Mouse (Mus musculus) splenic B cell, adult 2 months (primary cell): Measurements from ENCODE around the gene B830017H08Rik.

Experiments
- DNase-seq: peaks from one replicate; pipeline ENCODE4 v3.0.0-alpha.2; 2011; ENCODE audit warnings: low read depth, low spot score
- H3K27me3 ChIP-seq: 2 replicates; pipeline ENCODE4 v1.6.1; 2012; ENCODE audit warnings: mild to moderate bottlenecking, low read length, moderate library complexity, mixed read lengths; ENCODE audit not compliant: control insufficient read depth, poor library complexity, insufficient read depth, severe bottlenecking
- H3K36me3 ChIP-seq: 2 replicates; pipeline ENCODE4 v1.6.1; 2012; ENCODE audit warnings: mild to moderate bottlenecking, low read length, moderate library complexity, mixed read lengths; ENCODE audit not compliant: control insufficient read depth, poor library complexity, insufficient read depth, severe bottlenecking

Gene B830017H08Rik

DNA sequence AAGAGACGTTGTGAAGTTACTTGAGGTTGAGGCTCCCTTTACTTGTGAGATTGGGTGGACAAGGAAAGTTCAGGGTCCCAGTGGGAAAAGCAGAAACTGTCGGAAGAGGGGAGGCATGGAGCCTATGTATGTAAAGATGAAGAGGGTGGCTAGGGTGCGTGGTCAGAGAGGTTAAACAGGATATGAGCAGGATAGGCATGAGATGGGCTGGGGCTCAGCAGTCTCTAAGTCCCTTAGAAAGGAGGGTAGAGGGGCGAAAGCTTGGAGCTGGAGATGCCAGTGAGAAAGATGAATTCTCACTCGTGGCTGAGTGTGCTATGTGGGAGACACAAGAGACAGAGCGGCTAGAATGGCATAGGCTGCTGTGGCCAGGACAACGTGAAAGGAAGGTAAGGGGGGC lies at the start of gene B830017H08Rik:
Gene B830017H08Rik (plus strand): TSS at position 301 of the 400 bp plus-strand sequence.
- no peak for DNase-seq
- Histone ChIP-seq H3K36me3 (no peaks in the 10 kb centered on the region; the same call in 1 of the 2 replicates), H3K27me3 (no peaks in the 10 kb centered on the region)

DNA sequence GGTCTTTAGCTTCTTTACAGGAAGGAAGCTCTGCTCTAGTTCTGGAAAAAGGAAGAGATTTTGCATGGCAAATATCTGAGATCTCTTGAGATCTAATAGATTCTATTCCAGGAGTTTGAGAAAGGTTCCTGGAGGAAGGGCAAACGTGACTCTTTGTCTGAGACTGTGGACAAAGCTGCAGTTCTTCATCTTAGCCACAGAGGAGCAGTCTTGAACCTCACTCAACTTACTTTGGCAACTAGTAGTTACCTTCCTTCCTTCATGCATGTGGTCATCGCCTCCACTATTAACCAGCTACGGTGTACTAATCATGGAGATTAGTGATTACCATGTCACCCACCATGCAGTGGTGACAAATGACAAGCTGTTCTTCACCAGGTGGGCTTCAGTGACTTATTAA lies 47.6 kb upstream of the B830017H08Rik start:
- Histone ChIP-seq H3K27me3 (no peaks in the 10 kb centered on the region), H3K36me3 (no peaks in the 10 kb centered on the region)
- DNase-seq, result no peak

DNA sequence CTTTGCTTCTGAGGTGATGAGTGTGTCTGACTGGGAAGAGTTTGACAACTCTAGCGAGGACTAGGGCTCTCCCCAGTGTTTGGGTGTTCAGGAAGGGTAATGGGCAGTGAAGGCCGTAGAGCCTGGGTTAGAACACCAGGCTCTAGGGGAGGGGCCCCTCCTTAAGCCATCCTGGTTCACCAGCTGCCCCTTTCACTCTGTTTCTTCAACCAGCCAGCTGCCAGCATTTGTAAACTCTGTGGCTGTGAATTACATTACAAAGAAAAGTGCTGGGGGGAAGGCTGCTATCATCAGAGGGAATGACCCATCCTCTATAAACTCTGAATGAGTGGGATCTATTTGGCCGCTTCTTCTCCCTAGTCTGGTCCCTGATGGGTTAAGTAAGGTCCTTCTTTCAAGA lies 40.2 kb upstream of the B830017H08Rik start:
- Histone ChIP-seq H3K27me3 (no peaks in the 10 kb centered on the region; the same call in 1 of the 2 replicates), H3K36me3 (no peaks in the 10 kb centered on the region)
- DNase-seq, result no peak

DNA sequence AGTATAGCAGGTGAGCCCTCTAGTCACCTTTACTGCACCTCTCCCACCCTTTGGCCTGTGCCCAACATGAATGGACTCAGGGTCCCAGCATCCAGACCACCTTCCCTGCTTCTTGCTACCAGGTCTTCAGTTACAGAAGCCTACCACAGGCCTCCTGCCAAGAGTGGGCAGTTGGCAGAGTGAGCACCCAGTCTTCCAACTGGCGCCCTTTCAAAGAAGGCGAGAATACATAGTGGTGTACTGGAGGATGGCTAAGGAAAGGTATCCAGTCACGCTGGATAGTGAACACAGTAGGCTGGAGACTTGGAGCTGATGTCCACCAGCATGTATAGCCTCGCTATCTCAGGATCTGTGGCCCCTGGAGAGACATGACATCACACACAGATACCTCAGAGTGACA lies 38.9 kb upstream of the B830017H08Rik start:
- no peaks in the 10 kb centered on the region; the same call in 1 of the 2 replicates for H3K27me3 ChIP-seq
- no peak for DNase-seq
- H3K36me3 ChIP-seq, result no peaks in the 10 kb centered on the region

DNA sequence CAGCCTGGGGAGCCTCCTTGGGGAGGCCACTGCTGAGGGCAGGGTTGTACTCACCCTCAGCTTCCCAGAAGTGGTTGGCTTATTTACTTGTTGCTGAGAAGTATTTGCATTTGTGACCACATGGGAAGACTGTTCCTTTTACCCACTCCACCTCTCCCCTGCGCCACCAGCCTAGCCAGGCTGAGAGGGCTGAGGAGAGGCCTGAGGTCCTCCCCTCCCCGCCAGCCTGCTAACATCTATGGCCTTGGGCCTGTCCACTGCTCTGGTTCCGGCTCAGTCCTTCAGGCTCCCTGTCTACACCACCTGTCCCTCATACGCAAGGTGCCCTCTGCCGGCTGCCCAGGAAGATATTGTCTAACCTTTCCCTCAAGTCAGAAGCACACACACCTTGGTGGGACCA lies 37.3 kb upstream of the B830017H08Rik start:
- no peaks in the 10 kb centered on the region; the same call in 1 of the 2 replicates for H3K27me3 ChIP-seq
- no peaks in the 10 kb centered on the region for H3K36me3 ChIP-seq
- DNase-seq, result no peak

DNA sequence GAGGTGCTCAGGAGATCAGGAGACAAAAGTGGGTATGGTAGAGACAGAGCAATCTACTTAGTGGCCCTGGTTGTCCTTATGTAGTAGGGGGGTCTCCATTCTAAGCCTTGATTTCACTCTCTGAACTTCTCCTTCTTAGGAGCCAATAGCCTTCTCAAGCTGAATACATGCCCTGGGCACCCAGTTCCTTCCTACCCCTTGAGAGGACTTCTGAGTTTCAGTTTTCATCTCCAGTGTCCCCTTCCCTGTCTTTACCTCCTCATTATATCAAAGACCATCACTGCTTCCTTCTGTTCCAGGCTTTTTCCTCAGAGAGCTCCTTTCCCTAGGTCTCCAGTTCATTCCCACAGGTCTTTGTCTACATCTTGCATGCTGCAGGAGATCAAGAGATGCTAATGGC lies 36.4 kb upstream of the B830017H08Rik start:
- Histone ChIP-seq H3K36me3 (no peaks in the 10 kb centered on the region), H3K27me3 (no peaks in the 10 kb centered on the region; the same call in 1 of the 2 replicates)
- DNase-seq, result no peak

DNA sequence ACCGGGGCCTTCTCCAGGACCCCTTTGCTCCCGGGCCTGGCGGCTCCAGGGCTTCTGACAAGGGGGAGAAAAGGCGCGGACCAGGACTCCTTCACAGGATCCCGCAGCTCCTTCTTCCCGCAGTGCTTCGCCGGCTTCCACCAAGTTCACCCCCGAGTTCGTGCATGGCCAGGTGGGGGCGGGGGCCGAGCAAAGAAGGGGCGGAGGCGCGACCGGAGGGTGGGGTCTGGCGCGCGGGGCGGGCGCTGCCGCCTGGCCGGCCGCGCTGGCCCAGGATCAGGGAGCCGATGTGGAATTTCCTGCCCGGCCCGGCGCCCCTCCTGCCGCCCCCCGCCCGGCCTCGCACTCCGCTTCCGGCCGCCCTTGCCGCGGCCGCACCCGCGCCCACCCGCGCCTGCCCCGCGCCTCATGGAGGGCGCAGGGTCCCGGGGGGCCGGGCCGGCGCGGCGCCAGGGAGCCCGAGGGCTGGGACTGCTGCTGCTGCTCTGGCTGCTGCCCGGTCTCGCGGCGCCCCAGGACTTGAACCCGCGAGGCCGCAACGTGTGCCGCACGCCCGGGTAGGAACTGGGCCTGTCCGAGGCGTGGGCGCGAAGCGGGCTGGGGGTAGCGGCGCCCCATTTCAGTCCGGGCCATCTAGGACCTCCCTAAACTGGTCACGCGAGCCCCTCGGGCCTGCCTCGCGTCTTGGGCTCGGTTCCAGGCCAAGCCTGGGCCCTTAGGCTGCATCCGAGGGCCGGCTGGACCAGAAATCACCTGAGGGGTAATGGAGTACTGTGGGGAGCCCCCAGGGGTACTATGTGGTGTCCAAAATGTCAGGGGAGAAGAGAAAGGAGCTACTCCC lies 35.7 kb upstream of the B830017H08Rik start, which contains the start of gene Scarf2:
Gene Scarf2 (plus strand): TSS at position 312 of the 841 bp plus-strand sequence.
- H3K27me3 ChIP-seq, result no peaks in the 10 kb centered on the region; the same call in 1 of the 2 replicates
- no peak for DNase-seq
- H3K36me3 ChIP-seq, result no peaks in the 10 kb centered on the region

DNA sequence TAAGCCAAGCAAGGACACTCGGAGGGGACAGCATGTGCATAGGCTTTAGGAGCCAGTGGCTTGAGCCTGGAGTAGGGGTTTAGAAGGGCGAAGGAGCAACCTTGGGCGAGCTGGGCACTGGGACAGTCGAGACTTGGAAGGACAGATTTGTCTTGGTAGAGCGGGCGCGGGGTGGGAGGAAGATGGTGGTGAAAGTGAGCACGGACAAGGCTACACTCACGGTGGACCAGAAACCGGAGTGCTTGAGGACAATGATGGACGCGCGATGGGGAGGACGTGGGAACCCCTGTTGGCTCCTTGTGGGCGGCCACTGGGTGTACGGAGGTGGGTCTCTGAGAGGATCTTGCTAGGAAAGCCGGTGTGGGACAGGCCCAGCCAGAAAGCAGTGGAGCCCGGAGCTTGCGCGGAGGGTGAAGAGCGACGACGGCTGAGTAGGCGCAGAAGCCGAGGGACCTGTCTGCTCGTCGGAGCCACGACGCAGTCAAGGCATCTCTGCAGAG lies 35.1 kb upstream of the B830017H08Rik start:
- no peak for DNase-seq
- Histone ChIP-seq H3K36me3 (no peaks in the 10 kb centered on the region), H3K27me3 (no peaks in the 10 kb centered on the region; the same call in 1 of the 2 replicates)

DNA sequence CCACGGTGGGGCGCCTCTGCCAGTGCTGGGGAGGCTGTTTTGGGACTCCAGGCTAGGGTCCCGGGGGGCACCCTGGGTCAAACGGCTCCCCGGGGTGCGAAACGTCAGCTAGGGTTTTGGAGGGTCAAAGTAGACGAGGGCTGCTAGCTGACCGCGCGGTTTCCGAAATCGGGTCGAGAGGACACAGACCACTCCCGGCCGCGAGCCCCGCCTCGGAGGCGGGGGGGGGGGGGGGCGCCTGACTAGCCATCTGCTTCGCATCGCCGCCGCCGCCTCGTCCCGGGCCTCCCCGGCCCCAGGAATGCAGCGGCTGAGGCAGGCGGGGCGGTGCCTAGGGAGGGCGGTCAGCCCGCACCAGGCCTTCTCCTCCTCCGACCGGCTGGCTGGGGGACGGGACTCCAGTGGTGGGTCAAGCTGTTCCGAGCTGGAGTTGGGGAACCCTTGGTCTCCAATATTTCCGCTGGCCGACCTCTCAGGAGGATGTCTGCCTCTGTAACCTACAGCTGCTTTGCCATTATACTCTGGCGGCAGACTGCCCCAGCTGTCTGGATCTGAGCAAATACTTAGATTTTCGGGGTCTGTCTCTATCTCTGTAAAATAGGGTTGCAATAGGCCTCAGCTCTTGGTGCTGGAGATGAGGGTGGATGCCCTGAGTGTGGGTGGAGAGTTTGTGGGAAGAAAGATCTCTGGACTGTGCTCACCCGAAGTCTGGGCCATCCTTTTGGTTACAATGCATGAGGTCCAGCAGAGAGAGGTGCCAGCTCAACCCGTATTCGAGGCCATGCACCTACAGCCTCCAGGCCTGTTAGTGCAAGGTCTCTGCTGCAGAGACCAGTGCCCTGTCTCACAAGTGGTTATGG lies 34.4 kb upstream of the B830017H08Rik start:
- no peak for DNase-seq
- H3K36me3 ChIP-seq, result no peaks in the 10 kb centered on the region
- no peaks in the 10 kb centered on the region; the same call in 1 of the 2 replicates for H3K27me3 ChIP-seq

DNA sequence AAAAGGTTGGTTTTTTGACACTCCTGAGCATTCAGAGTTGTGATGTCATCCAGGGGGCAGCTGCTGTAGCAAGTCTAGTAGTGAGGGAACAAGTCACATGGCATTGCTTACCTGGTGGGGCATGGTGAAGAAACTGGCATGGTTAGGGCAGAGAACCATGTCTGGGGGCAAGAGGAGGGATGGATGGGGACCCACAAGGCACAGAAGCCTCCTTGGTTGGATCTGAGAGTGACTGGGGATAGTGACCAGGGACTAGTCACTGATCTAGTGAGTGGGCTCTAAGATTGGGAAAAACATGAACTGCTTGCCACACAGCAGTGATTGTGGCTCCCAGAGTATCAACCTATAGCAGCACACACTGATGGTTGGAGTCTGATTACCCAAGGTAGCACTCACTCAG lies 33.3 kb upstream of the B830017H08Rik start:
- no peak for DNase-seq
- Histone ChIP-seq H3K27me3 (no peaks in the 10 kb centered on the region; the same call in 1 of the 2 replicates), H3K36me3 (no peaks in the 10 kb centered on the region)

DNA sequence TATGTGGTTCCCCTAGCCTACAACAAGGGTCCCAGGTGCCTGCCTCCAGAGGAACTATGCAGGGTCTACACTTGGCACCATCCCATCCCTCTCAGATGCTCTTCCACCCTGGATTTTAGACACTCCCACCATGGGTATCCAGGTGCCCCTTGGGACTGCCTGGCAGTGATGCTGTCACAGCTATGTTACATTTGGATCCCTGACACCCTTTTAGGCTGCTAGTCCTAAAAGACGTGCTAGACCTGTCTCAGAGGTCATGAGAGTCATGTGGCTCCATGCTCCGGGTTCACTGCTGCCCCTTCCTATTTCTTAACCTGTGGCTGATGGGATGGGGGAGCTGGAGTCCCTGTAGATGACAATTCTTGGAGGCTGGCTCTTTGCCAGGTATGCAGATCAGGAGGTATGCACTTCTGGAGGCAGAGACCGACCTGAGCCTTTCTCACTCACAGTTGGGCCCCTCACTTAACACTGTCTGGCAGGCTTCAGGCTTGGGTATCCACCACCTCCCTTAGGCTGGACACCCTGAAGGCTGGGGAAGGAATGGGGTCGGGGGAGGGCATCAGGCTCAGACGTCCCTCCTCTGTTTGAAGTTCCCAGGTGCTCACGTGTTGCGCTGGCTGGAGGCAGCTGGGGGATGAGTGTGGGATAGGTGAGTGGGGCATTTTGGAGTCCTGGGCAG lies 31.0 kb upstream of the B830017H08Rik start:
- H3K27me3 ChIP-seq, result no peaks in the 10 kb centered on the region; the same call in 1 of the 2 replicates
- H3K36me3 ChIP-seq, result no peaks in the 10 kb centered on the region
- no peak for DNase-seq

DNA sequence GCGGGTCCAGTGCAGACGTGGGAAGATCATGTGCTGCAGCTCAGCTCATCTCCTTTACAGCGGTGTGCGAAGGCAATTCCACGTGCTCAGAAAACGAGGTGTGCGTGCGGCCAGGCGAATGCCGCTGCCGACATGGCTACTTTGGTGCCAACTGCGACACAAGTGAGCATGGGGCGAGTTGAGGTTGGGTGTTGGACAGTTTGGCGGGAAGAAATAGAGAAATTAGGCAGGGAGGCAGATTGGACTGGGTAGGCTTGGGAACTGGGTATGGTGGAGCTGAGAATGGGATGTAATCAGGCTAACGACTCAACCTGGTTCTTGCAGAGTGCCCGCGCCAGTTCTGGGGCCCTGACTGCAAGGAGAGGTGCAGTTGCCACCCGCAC lies 30.5 kb upstream of the B830017H08Rik start:
- Histone ChIP-seq H3K27me3 (no peaks in the 10 kb centered on the region), H3K36me3 (no peaks in the 10 kb centered on the region)
- DNase-seq, result no peak

DNA sequence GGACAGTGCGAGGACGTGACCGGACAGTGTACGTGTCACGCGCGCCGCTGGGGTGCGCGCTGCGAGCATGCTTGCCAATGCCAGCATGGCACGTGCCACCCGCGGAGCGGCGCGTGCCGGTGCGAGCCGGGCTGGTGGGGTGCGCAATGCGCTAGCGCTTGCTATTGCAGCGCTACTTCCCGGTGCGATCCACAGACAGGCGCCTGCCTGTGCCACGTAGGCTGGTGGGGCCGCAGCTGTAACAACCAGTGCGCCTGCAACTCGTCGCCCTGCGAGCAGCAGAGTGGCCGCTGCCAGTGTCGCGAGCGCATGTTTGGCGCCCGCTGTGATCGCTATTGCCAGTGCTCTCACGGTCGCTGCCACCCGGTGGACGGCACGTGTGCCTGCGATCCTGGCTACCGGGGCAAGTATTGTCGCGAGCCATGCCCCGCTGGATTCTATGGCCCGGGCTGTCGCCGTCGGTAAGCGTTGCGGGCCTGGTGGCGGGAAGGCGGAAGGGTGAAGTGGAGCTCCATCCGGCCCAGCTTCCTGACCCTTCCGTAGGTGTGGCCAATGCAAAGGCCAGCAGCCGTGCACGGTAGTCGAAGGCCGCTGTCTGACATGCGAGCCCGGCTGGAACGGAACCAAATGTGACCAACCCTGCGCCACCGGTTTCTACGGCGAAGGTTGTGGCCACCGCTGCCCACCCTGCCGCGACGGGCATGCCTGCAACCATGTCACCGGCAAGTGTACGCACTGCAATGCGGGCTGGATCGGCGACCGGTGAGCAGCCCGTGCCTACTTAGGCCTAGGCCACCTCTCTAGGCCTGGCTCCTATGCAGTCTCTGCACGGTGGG lies 29.9 kb upstream of the B830017H08Rik start:
- no peaks in the 10 kb centered on the region for H3K36me3 ChIP-seq
- peak; percentile 53 for DNase-seq
- H3K27me3 ChIP-seq, result no peaks in the 10 kb centered on the region
